Mouse (Mus musculus) forebrain, postnatal 0 days (tissue): ENCODE measurements at regions not wholly inside any gene's neighbourhood (a gene's known extent, or its start where the extent isn't known, plus 50 kb on each side); places are given as distances from the start of the nearest gene placed in this dataset.

Source experiments
- ATAC-seq: fragments of 200-750 bp; cut with Nextera tagmentation; 2 replicates; pipeline ENCODE4 v1.8.0; 2017; ENCODE audit warnings: mild to moderate bottlenecking, moderate library complexity
- DNase-seq: peaks from one replicate; pipeline ENCODE4 v3.0.0-alpha.2; 2015
- H3K27ac ChIP-seq: fragments of 300-500 bp; sonication (generic); 2 replicates; pipeline ENCODE4 v1.5.1; 2014; ENCODE audit warnings: low read depth, mild to moderate bottlenecking, antibody characterized with exemption, low read length, moderate library complexity, mixed read lengths
- H3K27me3 ChIP-seq: fragments of 300-500 bp; sonication (generic); 2 replicates; pipeline ENCODE4 v1.6.1; 2014; ENCODE audit warnings: mild to moderate bottlenecking, low read length, mixed read lengths; ENCODE audit not compliant: insufficient read depth
- H3K36me3 ChIP-seq: fragments of 300-500 bp; sonication (generic); 2 replicates; pipeline ENCODE4 v1.6.1; 2014; ENCODE audit warnings: mild to moderate bottlenecking, moderate library complexity; ENCODE audit not compliant: insufficient read depth
- H3K4me1 ChIP-seq: fragments of 300-500 bp; sonication (generic); 2 replicates; pipeline ENCODE4 v1.6.1; 2014; ENCODE audit warnings: antibody characterized with exemption; ENCODE audit not compliant: insufficient read depth
- H3K4me2 ChIP-seq: fragments of 300-500 bp; sonication (generic); 2 replicates; pipeline ENCODE4 v1.6.1; 2014; ENCODE audit warnings: low read depth, mild to moderate bottlenecking, moderate library complexity
- H3K4me3 ChIP-seq: fragments of 300-500 bp; sonication (generic); 2 replicates; pipeline ENCODE4 v1.5.1; 2014; ENCODE audit warnings: low read depth, low read length, mixed read lengths
- H3K9ac ChIP-seq: fragments of 300-500 bp; sonication (generic); 2 replicates; pipeline ENCODE4 v1.6.1; 2014; ENCODE audit warnings: mild to moderate bottlenecking
- H3K9me3 ChIP-seq: fragments of 300-500 bp; sonication (generic); 2 replicates; pipeline ENCODE4 v1.6.1; 2016; ENCODE audit warnings: low read length
- CTCF ChIP-seq: sonication (generic); IDR thresholded peaks from 2 replicates; pipeline ENCODE4 v1.5.1; 2016; ENCODE audit warnings: antibody characterized with exemption, control low read depth, low read depth
- WGBS: fragments of 180-500 bp; shearing (Covaris S2); extraction: QIAGEN DNeasy Blood & Tissue Kit; methylation state at CpG from one replicate; pipeline ENCODE4 v1.1.7; 2014; 5-methylcytosine and 5-hydroxymethylcytosine counted together

- DNase-seq, result peak; percentile 11
- Histone ChIP-seq H3K4me2 (no peak overlapping the region), H3K27ac (no peak overlapping the region), H3K4me1 (no peaks in the 10 kb centered on the region), H3K9ac (no peak overlapping the region), H3K27me3 (no peaks in the 10 kb centered on the region), H3K36me3 (no peaks in the 10 kb centered on the region), H3K9me3 (no peaks in the 10 kb centered on the region; the same call in 1 of the 2 replicates), H3K4me3 (no peak overlapping the region)
- no peak for TF ChIP-seq CTCF
- no peak for ATAC-seq
- WGBS, result 61% methylated on average over 5 of the region's 5 CpGs
Measured at GRCm38 (mm10) chr6:97675181-97675756, 57.9 kb upstream of the Frmd4b start.

- TF ChIP-seq CTCF, result no peak
- Histone ChIP-seq H3K4me3 (no peak overlapping the region), H3K27ac (no peak overlapping the region), H3K4me1 (peaks cover 6% of the 10 kb centered on the region; the same call in 1 of the 2 replicates), H3K9ac (no peak overlapping the region), H3K9me3 (no peaks in the 10 kb centered on the region), H3K4me2 (no peak overlapping the region), H3K36me3 (no peaks in the 10 kb centered on the region), H3K27me3 (no peaks in the 10 kb centered on the region)
- WGBS, result 6% methylated on average over 5 of the region's 5 CpGs
- ATAC-seq (peak; percentile 42; the same call in 1 of the 2 replicates), DNase-seq (no peak)
Measured at GRCm38 (mm10) chr6:97666818-97667629, 49.7 kb upstream of the Frmd4b start.
